Mouse (Mus musculus) midbrain, embryonic 14.5 days (tissue): Measurements from ENCODE around the gene Cldn11. TPM values are rescaled to one million over a fixed set of nuclear protein-coding genes. Genes with fewer than 3 reads are reported as not detected.

ENCODE experiments used
- ATAC-seq: fragments of 200-750 bp; cut with Nextera tagmentation; 2 replicates; pipeline ENCODE4 v1.8.0; 2017; ENCODE audit warnings: moderate number of reproducible peaks, moderate library complexity; ENCODE audit not compliant: low FRiP score, low TSS enrichment
- DNase-seq: peaks from one replicate; pipeline ENCODE4 v3.0.0-alpha.2; 2015
- H3K27ac ChIP-seq: fragments of 300-500 bp; sonication (generic); replicated peaks from 2 replicates; pipeline ENCODE4 v1.5.1; 2014; ENCODE audit warnings: mild to moderate bottlenecking, low read depth, low read length, moderate library complexity
- H3K27me3 ChIP-seq: fragments of 300-500 bp; sonication (generic); 2 replicates; pipeline ENCODE4 v1.6.1; 2014; ENCODE audit warnings: low read length, control low read depth, mixed read lengths; ENCODE audit not compliant: control insufficient read depth, insufficient read depth
- H3K36me3 ChIP-seq: fragments of 300-500 bp; sonication (generic); 2 replicates; pipeline ENCODE4 v1.6.1; 2014; ENCODE audit warnings: low read length, control low read depth; ENCODE audit not compliant: control insufficient read depth, insufficient read depth
- H3K4me1 ChIP-seq: fragments of 300-500 bp; sonication (generic); 2 replicates; pipeline ENCODE4 v1.6.1; 2014; ENCODE audit warnings: mild to moderate bottlenecking, antibody characterized with exemption, low read length, control low read depth; ENCODE audit not compliant: control insufficient read depth, insufficient read depth
- H3K4me2 ChIP-seq: fragments of 300-500 bp; sonication (generic); 2 replicates; pipeline ENCODE4 v1.6.1; 2014; ENCODE audit warnings: mild to moderate bottlenecking, low read length, moderate library complexity
- H3K4me3 ChIP-seq: fragments of 300-500 bp; sonication (generic); replicated peaks from 2 replicates; pipeline ENCODE4 v1.5.1; 2014; ENCODE audit warnings: low read depth, low read length
- H3K9ac ChIP-seq: fragments of 300-500 bp; sonication (generic); replicated peaks from 2 replicates; pipeline ENCODE4 v1.6.1; 2014; ENCODE audit warnings: mild to moderate bottlenecking, low read length, moderate library complexity
- H3K9me3 ChIP-seq: fragments of 300-500 bp; sonication (generic); 2 replicates; pipeline ENCODE4 v1.6.1; 2016; ENCODE audit warnings: low read length, control low read depth, mixed read lengths; ENCODE audit not compliant: control insufficient read depth
- WGBS: fragments of 180-500 bp; shearing (Covaris S2); extraction: QIAGEN DNeasy Blood & Tissue Kit; methylation state at CpG from one replicate; pipeline ENCODE4 v1.1.7; 2014; 5-methylcytosine and 5-hydroxymethylcytosine counted together
- polyA plus RNA-seq: library from polyadenylated mRNA; unstranded; fragments of >200 nt; fragmentation: Nextera tagmentation; extraction: Ambion mirVana; gene quantifications from 2 replicates; pipeline ENCODE4 v1.2.1, GENCODE M21; 2014

The Cldn11 gene
- polyA plus RNA-seq, 1 experiment from 2014 or later, result 37.3 TPM

GRCm38 (mm10) chr3:31212205-31213038, 62.7 kb downstream of the Cldn11 start:
- Histone ChIP-seq H3K36me3 (no peaks in the 10 kb centered on the region), H3K4me2 (no peak overlapping the region), H3K27me3 (no peaks in the 10 kb centered on the region), H3K4me3 (no peak overlapping the region), H3K9ac (no peak overlapping the region), H3K9me3 (no peaks in the 10 kb centered on the region), H3K4me1 (peaks cover 5% of the 10 kb centered on the region; the same call in 1 of the 2 replicates), H3K27ac (no peak overlapping the region)
- peak; percentile 19 for DNase-seq
- 75% methylated on average over 9 of the region's 9 CpGs for WGBS
- no peak for ATAC-seq

DNA sequence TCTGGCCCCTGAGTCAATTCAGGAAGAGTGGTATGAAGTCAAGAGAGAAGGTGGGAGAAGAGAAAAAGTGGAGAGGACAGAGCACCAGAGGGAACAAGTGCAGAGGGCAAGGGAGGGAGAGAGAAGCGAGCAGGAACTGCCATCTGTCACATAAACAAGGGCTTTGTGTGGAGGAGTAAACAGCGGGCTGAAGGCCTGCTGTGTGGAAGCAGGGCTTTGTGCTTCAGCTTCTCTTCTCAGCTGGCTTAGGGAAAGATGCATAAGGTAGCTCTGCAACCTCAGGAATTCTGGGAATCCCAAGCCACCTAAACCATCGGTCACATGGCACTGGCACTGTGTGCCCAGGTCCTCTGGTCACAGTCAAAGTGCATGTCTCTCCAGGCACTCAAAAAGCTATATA, 64.1 kb downstream of the Cldn11 start:
- ATAC-seq, result 0 out of 2 replicates have a peak, but pooled peaks have one; percentile 47
- no peak overlapping the region for H3K4me3 ChIP-seq
- no peak overlapping the region for H3K9ac ChIP-seq
- no peaks in the 10 kb centered on the region for H3K27me3 ChIP-seq
- H3K9me3 ChIP-seq, result no peaks in the 10 kb centered on the region
- H3K36me3 ChIP-seq, result no peaks in the 10 kb centered on the region
- H3K4me1 ChIP-seq, result peaks cover 5% of the 10 kb centered on the region; the same call in 1 of the 2 replicates
- DNase-seq, result peak; percentile 34
- 14% methylated on average over 3 of the region's 3 CpGs for WGBS
- H3K27ac ChIP-seq, result 0 out of 2 replicates have a peak overlapping the region, but pooled peaks have one; percentile 10
- H3K4me2 ChIP-seq, result no peak overlapping the region

Other genes starting within 250 kb of the Cldn11 start
- gene Phc3, start 180.5 kb upstream of the Cldn11 start, polyA plus RNA-seq, result 9.2 and 9.3 TPM in 2 replicates
- 19.3 and 34.4 TPM in 2 replicates for gene Prkci, start 154.2 kb upstream of the Cldn11 start, polyA plus RNA-seq
- gene Skil, start 54.9 kb upstream of the Cldn11 start, polyA plus RNA-seq, result 35.0 and 42.4 TPM in 2 replicates
- 5.4 and 6.4 TPM in 2 replicates for gene Slc7a14, start 160.5 kb downstream of the Cldn11 start, polyA plus RNA-seq